Comparison of ENCODE assay signal across 21 mouse cellular contexts in the genomic region with DNA sequence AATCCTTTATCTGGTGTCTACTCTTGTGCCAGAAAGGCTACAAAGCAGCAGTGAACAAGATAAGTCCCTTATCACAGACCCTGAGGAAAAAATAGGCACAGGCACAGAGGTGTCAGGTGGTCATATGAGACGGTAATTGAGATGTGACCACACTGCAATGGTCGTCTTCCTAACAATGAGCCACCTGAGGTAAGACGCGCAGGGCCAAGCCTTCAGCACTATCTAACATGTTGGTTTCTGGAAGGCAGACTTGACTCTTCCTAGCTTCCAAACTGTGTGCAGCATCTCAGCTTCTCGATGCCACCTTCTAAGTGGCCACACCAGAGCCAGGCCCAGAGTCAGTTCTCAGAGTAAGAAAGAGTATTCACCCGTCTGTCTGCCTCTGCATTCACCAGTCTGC.
"Had no signal": no experiment of that assay in that cellular context is flagged by ENCODE, and none has a peak within 500 bp of the region (broad histone marks: within the 10 kb centered on the region; RNA-seq: fewer than 3 reads in every experiment).

No protein-coding gene starts in this region.

- H3K9ac ChIP-seq: limb, embryonic 13.5 days; liver, embryonic 12.5 days; liver, embryonic 15.5 days; lung, embryonic 15.5 days; stomach, embryonic 15.5 days had no signal

- H3K4me3 ChIP-seq: layer of hippocampus, adult 2 months; limb, embryonic 10.5 days; limb, embryonic 13.5 days; liver, embryonic 12.5 days; liver, embryonic 15.5 days; lung, embryonic 15.5 days; megakaryocyte, embryonic 14.5 days; stomach, embryonic 15.5 days had no signal

- ATAC-seq: liver, embryonic 12.5 days had no signal

- H3K27me3 ChIP-seq: limb, embryonic 13.5 days; liver, embryonic 12.5 days; liver, embryonic 15.5 days; lung, embryonic 15.5 days; megakaryocyte, embryonic 14.5 days; stomach, embryonic 15.5 days had no signal

- H3K27ac ChIP-seq: kidney, postnatal 0 days; layer of hippocampus, adult 2 months; limb, embryonic 10.5 days; limb, embryonic 13.5 days; liver, embryonic 12.5 days; liver, embryonic 15.5 days; lung, embryonic 15.5 days; stomach, embryonic 15.5 days had no signal

- H3K36me3 ChIP-seq: liver, embryonic 15.5 days; lung, embryonic 15.5 days; stomach, embryonic 15.5 days had no signal

- DNase-seq: kidney, postnatal 25 days; layer of hippocampus, adult 9-11 months; liver; lung, adult 18-20 months; lung, postnatal 10 days; lung, postnatal 36 days; midbrain, embryonic 14.5 days; right cerebral cortex, adult 18-20 months; right cerebral cortex, postnatal 14 days; right cerebral cortex, postnatal 4 days; thymus, postnatal 25 days had no signal

- H3K4me2 ChIP-seq: limb, embryonic 13.5 days; liver, embryonic 12.5 days; liver, embryonic 15.5 days; lung, embryonic 15.5 days; midbrain, embryonic 11.5 days; stomach, embryonic 15.5 days had no signal

- H3K4me1 ChIP-seq: lung, embryonic 15.5 days; stomach, embryonic 15.5 days had no signal

- H3K9me3 ChIP-seq: limb, embryonic 10.5 days; limb, embryonic 13.5 days; liver, embryonic 12.5 days; liver, embryonic 15.5 days; lung, embryonic 15.5 days; megakaryocyte, embryonic 14.5 days; stomach, embryonic 15.5 days had no signal
